Mouse (Mus musculus) embryonic fibroblast, embryonic 13.5 days (primary cell): ENCODE measurements around the gene Gm42906.

Experiments used
- CTCF ChIP-seq: IDR thresholded peaks from 2 replicates; pipeline ENCODE4 v1.5.1; 2011; ENCODE audit warnings: mild to moderate bottlenecking, control low read depth, low read length, moderate library complexity, borderline replicate concordance; ENCODE audit not compliant: insufficient read depth
- POLR2A ChIP-seq: IDR thresholded peaks from 2 replicates; pipeline ENCODE4 v1.6.1; 2011; ENCODE audit warnings: low read depth, mild to moderate bottlenecking, control low read depth, low read length, moderate library complexity

DNA sequence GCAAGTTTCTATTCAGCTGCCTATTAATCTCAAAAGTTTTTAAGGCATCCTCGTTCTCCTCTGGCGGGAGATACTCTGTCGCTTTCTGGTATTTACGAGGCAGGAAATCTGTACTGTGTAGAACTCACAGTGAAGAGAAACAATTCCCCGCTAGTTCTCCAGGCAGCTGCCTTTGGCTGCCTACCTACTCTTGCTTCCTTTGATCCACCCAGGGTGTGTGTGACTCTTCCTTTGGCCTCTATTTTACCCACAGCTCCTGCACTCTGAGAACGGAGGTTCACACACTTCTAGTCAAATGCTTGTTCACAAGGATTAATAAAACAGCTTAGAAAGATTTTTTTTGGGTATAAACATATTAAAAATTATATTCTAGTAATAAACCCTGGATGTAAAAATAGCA lies 338.8 kb downstream of the Gm42906 start:
- TF ChIP-seq CTCF: no peak
- TF ChIP-seq POLR2A: no peak
